Mouse (Mus musculus): Measurements from ENCODE around the gene Dlx3. TPM values are rescaled to one million over a fixed set of nuclear protein-coding genes. Genes with fewer than 3 reads are reported as not detected.

Gene Dlx3
- total and polyA plus RNA-seq, 2 experiments from 2014 or later: 0.23 to 0.37 TPM

DNA sequence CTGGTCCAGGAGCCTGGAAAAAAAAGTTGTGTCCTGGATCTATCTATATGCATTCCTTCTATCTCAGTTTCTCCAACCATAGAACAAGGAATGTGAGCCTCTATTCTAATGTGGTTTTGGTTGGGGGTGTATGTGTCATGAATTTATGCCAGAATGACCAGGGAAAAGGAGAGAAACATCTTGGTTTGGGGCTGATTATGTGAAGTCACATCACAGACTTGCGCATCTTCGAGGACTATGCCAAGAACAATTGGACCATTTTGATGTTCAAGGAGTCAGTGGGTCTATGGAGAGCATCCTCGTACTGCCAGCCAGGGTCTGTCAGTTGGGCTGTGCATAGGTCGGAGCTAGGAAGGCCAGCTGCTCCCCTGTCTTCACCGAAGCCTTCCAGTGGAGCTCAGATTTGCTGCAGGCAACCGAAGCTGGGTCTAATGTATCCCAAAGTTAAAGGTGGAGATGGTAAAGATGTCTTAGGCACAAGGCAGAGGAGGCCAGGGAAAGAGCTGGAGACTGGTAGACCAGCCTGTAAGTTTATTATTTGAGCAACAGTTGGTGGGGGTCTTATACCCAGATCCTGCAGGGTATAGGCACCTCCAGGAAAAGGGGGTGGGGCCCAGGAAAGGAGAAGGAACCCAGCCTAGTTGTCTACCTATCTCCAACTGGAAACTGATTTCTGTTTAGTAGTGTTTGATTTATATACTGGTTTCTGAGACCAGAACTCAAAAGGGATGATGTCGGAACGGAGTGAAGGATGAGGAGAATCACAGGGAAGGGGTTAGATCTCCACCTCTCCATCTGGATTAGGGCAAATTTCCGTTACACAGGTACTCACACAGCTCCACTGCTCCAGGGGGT lies 24.4 kb downstream of the Dlx3 start:
- Histone ChIP-seq H3K9ac (replicated peaks; ENCODE audit: low read length) (no peak overlapping the region), H3K27ac (no peak overlapping the region), H3K9me3 (ENCODE audit: low read length) (no peaks in the 10 kb centered on the region), H3K36me3 (ENCODE audit: insufficient read depth, low read length) (no peaks in the 10 kb centered on the region), H3K4me2 (ENCODE audit: low read depth, low read length) (no peak overlapping the region), H3K27me3 (ENCODE audit: insufficient read depth, low read length) (peaks cover 88% of the 10 kb centered on the region), H3K4me3 (ENCODE audit: low read length) (no peak overlapping the region), H3K4me1 (ENCODE audit: insufficient read depth, low read length) (peaks cover 8% of the 10 kb centered on the region)
- DNase-seq (ENCODE audit: low spot score): no peak
- WGBS: 6% methylated on average over 9 of the region's 9 CpGs
- no peak for ATAC-seq
- TF ChIP-seq CTCF (IDR thresholded peaks at IDR 0.05; ENCODE audit: low read depth): no peak

DNA sequence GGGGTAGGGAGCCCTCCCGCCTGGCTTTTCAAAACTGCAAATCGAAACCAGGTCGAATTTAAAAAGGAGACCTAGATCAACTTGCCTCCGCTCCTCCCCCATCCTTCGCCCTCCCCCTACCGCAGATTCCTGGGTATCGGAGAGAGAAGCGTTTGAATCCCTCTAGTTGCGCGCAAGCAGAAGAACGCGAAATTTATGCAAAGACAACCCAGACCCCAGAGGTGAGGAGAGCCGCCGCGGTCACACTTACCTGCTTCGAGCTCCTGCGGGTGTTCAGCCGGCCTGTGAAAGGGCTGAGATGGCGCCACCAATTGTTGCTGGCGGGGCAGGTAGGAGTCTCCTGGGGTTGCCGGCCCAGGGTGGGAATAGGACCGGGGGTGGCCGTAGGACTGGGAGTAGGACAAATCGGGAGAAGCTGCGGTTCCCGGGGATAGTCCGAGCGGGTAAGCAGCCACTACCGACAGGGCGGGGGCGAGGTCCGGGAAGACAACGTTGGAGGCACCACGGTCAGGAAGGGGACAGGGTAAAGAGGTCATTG lies 25.1 kb downstream of the Dlx3 start:
- WGBS: under 1% methylated on average over 34 of the region's 34 CpGs
- no peak for ATAC-seq
- peak overlapping the region; percentile 34 for H3K4me3 ChIP-seq (ENCODE audit: low read length)
- H3K4me2 ChIP-seq (ENCODE audit: low read depth, low read length): peak overlapping the region; percentile 62
- no peaks in the 10 kb centered on the region for H3K36me3 ChIP-seq (ENCODE audit: insufficient read depth, low read length)
- no peak for DNase-seq (ENCODE audit: low spot score)
- peaks cover 84% of the 10 kb centered on the region for H3K27me3 ChIP-seq (ENCODE audit: insufficient read depth, low read length)
- H3K27ac ChIP-seq: no peak overlapping the region
- H3K9me3 ChIP-seq (ENCODE audit: low read length): no peaks in the 10 kb centered on the region
- no peak for TF ChIP-seq CTCF (IDR thresholded peaks at IDR 0.05; ENCODE audit: low read depth)
- peaks cover 8% of the 10 kb centered on the region for H3K4me1 ChIP-seq (ENCODE audit: insufficient read depth, low read length)
- no peak overlapping the region for H3K9ac ChIP-seq (replicated peaks; ENCODE audit: low read length)

DNA sequence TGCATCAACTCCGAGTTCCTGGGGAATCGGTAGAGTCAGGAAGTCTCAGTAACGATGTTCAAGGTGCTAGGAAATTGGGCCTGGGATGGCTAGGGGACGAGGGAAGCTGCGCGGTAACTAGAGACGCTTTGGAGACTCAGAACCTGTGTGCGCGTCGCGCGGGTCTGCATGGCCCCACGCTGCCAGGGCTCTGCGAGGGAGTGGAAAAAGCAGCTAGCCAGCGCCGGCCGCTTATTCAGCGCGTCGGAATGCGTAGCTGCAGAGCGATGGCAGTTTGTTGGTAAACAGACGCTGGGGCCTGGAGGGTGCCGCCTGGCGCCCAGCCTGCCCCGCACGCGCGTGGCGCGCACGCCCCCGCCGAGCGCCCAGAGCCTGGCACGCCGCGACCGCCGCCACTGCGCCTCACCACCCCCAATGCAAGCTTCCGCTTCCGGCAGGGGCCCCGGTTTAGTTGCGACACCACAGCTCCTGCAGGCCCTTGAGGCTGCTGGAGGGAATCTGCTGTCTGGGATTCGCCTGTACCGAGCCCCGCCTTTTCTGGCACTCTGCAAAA lies 26.0 kb downstream of the Dlx3 start, which contains the start of gene Dlx4:
Gene Dlx4 (minus strand): TSS at position 413 of the 553 bp plus-strand sequence.
- Histone ChIP-seq H3K27ac (no peak within 1 kb of the TSS), H3K4me2 (ENCODE audit: low read depth, low read length) (peak within 1 kb of the TSS; percentile 62), H3K36me3 (ENCODE audit: insufficient read depth, low read length) (no peaks in the 10 kb centered on the region), H3K4me3 (ENCODE audit: low read length) (peak within 1 kb of the TSS; percentile 34), H3K27me3 (ENCODE audit: insufficient read depth, low read length) (peaks cover 85% of the 10 kb centered on the region), H3K9ac (replicated peaks; ENCODE audit: low read length) (no peak within 1 kb of the TSS), H3K9me3 (ENCODE audit: low read length) (no peaks in the 10 kb centered on the region), H3K4me1 (ENCODE audit: insufficient read depth, low read length) (peaks cover 11% of the 10 kb centered on the region)
- DNase-seq (ENCODE audit: low spot score): peak; percentile 46
- ATAC-seq: 0 out of 2 replicates have a peak, but pooled peaks have one; percentile 45
- TF ChIP-seq CTCF (IDR thresholded peaks at IDR 0.05; ENCODE audit: low read depth): no peak
- WGBS: under 1% methylated on average over 48 of the region's 48 CpGs

DNA sequence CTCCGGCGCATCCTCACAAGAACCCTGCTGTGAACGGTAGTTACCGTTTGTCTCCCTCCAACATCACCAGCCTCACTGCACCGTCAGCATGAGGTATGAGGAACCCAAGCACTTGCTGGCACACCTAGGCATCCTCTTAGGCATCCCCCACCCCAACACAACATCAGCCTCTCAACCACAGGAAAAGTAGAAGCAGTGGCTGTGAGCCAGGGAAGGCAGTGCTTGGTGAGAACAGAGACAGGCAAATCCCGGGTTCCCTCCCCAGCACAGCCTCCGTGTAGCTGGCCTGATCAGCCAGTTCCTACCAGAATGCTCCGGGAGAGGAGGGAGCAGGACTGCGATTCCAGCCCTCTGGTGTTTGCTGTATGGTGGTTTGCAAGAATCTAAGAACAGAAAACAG lies 28.8 kb downstream of the Dlx3 start:
- Histone ChIP-seq H3K36me3 (ENCODE audit: insufficient read depth, low read length) (no peaks in the 10 kb centered on the region), H3K27ac (no peak overlapping the region), H3K9me3 (ENCODE audit: low read length) (no peaks in the 10 kb centered on the region), H3K4me3 (ENCODE audit: low read length) (no peak overlapping the region), H3K4me2 (ENCODE audit: low read depth, low read length) (no peak overlapping the region), H3K4me1 (ENCODE audit: insufficient read depth, low read length) (peaks cover 11% of the 10 kb centered on the region), H3K9ac (replicated peaks; ENCODE audit: low read length) (no peak overlapping the region), H3K27me3 (ENCODE audit: insufficient read depth, low read length) (peaks cover 77% of the 10 kb centered on the region)
- DNase-seq (ENCODE audit: low spot score) (no peak), ATAC-seq (no peak)
- 1% methylated on average over 9 of the region's 9 CpGs for WGBS
- no peak for TF ChIP-seq CTCF (IDR thresholded peaks at IDR 0.05; ENCODE audit: low read depth)

DNA sequence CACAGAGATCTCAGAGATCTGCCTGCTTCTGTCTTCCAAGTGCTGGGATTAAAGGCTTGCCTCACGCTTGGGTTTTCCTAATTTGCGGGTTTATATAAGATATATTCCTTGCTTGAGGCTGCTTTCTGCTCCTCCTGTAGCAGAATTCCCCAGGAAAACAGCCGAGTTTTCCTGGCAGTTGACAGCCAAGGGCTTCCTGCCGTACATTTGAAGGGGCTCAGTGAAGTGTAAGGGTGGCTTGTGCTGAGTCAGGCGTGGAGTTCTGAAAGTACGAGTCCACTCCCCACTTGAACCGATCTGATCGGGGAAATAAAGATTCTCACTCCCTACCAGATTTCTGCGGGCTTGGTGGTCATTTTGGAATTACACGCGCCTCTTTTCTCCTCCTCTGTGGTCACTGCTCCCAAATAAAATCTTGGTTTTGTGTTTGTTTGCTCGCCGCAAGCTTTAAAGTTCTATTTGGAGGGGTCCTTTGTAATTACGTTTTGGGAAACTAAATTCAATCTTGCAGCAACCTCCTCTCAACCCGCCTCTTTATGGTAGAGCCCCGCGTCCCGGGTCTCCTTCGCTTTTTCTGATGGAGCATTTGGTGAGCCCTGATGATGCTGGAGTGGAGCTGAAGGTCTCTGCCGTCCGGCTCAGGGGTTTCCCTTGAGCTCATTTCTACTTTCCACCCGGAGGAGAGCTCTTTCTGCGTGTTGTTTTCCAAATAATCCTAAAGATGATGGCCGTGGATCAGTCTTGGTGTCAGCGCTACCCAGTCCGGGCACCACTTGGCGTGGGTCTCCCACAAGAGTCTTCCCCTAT lies 29.7 kb downstream of the Dlx3 start:
- no peak overlapping the region for H3K9ac ChIP-seq (replicated peaks; ENCODE audit: low read length)
- peaks cover 11% of the 10 kb centered on the region for H3K4me1 ChIP-seq (ENCODE audit: insufficient read depth, low read length)
- peaks cover 70% of the 10 kb centered on the region for H3K27me3 ChIP-seq (ENCODE audit: insufficient read depth, low read length)
- peak overlapping the region; percentile 34; the same call in 1 of the 2 replicates for H3K4me2 ChIP-seq (ENCODE audit: low read depth, low read length)
- TF ChIP-seq CTCF (IDR thresholded peaks at IDR 0.05; ENCODE audit: low read depth): no peak
- no peak overlapping the region for H3K27ac ChIP-seq
- DNase-seq (ENCODE audit: low spot score) (no peak), ATAC-seq (no peak)
- H3K36me3 ChIP-seq (ENCODE audit: insufficient read depth, low read length): no peaks in the 10 kb centered on the region
- WGBS: 3% methylated on average over 27 of the region's 27 CpGs
- no peaks in the 10 kb centered on the region for H3K9me3 ChIP-seq (ENCODE audit: low read length)
- peak overlapping the region; percentile 7; the same call in 1 of the 2 replicates for H3K4me3 ChIP-seq (ENCODE audit: low read length)

All from hindbrain, postnatal 0 days (tissue).